Mouse (Mus musculus) forebrain, postnatal 0 days (tissue): ENCODE measurements at regions not wholly inside any gene's neighbourhood (a gene's known extent, or its start where the extent isn't known, plus 50 kb on each side); places are given as distances from the start of the nearest gene placed in this dataset.

Source experiments
- ATAC-seq: fragments of 200-750 bp; cut with Nextera tagmentation; 2 replicates; pipeline ENCODE4 v1.8.0; 2017; ENCODE audit warnings: mild to moderate bottlenecking, moderate library complexity
- DNase-seq: peaks from one replicate; pipeline ENCODE4 v3.0.0-alpha.2; 2015
- H3K27ac ChIP-seq: fragments of 300-500 bp; sonication (generic); 2 replicates; pipeline ENCODE4 v1.5.1; 2014; ENCODE audit warnings: low read depth, mild to moderate bottlenecking, antibody characterized with exemption, low read length, moderate library complexity, mixed read lengths
- H3K27me3 ChIP-seq: fragments of 300-500 bp; sonication (generic); 2 replicates; pipeline ENCODE4 v1.6.1; 2014; ENCODE audit warnings: mild to moderate bottlenecking, low read length, mixed read lengths; ENCODE audit not compliant: insufficient read depth
- H3K36me3 ChIP-seq: fragments of 300-500 bp; sonication (generic); 2 replicates; pipeline ENCODE4 v1.6.1; 2014; ENCODE audit warnings: mild to moderate bottlenecking, moderate library complexity; ENCODE audit not compliant: insufficient read depth
- H3K4me1 ChIP-seq: fragments of 300-500 bp; sonication (generic); 2 replicates; pipeline ENCODE4 v1.6.1; 2014; ENCODE audit warnings: antibody characterized with exemption; ENCODE audit not compliant: insufficient read depth
- H3K4me2 ChIP-seq: fragments of 300-500 bp; sonication (generic); 2 replicates; pipeline ENCODE4 v1.6.1; 2014; ENCODE audit warnings: low read depth, mild to moderate bottlenecking, moderate library complexity
- H3K4me3 ChIP-seq: fragments of 300-500 bp; sonication (generic); 2 replicates; pipeline ENCODE4 v1.5.1; 2014; ENCODE audit warnings: low read depth, low read length, mixed read lengths
- H3K9ac ChIP-seq: fragments of 300-500 bp; sonication (generic); 2 replicates; pipeline ENCODE4 v1.6.1; 2014; ENCODE audit warnings: mild to moderate bottlenecking
- H3K9me3 ChIP-seq: fragments of 300-500 bp; sonication (generic); 2 replicates; pipeline ENCODE4 v1.6.1; 2016; ENCODE audit warnings: low read length
- CTCF ChIP-seq: sonication (generic); IDR thresholded peaks from 2 replicates; pipeline ENCODE4 v1.5.1; 2016; ENCODE audit warnings: antibody characterized with exemption, control low read depth, low read depth
- WGBS: fragments of 180-500 bp; shearing (Covaris S2); extraction: QIAGEN DNeasy Blood & Tissue Kit; methylation state at CpG from one replicate; pipeline ENCODE4 v1.1.7; 2014; 5-methylcytosine and 5-hydroxymethylcytosine counted together

DNA sequence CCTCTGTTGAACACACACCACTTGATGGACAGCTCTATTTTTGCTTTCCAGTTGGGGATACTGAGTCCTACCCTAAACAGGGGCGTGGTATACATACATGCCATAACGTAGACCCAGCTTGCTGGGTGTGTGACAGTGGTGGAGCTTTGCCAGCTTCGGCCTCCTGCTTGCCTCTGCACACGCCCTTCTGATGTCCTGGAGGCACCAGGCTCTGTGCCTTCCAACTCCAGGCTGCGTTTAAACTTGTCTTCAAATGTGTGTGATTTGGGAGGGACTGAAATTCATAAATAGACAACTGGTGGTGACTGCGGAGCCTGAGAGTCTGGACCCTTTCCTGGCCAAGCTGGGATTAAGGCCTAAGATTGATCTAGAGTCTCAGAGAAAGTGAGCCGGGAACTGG, 56.9 kb upstream of the Slc38a2 start:
- H3K9me3 ChIP-seq = no peaks in the 10 kb centered on the region
- DNase-seq = no peak
- H3K36me3 ChIP-seq = no peaks in the 10 kb centered on the region
- TF ChIP-seq CTCF = no peak
- 65% methylated on average over 7 of the region's 7 CpGs for WGBS
- no peak overlapping the region; the same call in 1 of the 2 replicates for H3K27ac ChIP-seq
- no peak for ATAC-seq
- H3K4me2 ChIP-seq = no peak overlapping the region
- H3K9ac ChIP-seq = no peak overlapping the region
- H3K27me3 ChIP-seq = no peaks in the 10 kb centered on the region
- H3K4me3 ChIP-seq = no peak overlapping the region
- H3K4me1 ChIP-seq = no peaks in the 10 kb centered on the region

DNA sequence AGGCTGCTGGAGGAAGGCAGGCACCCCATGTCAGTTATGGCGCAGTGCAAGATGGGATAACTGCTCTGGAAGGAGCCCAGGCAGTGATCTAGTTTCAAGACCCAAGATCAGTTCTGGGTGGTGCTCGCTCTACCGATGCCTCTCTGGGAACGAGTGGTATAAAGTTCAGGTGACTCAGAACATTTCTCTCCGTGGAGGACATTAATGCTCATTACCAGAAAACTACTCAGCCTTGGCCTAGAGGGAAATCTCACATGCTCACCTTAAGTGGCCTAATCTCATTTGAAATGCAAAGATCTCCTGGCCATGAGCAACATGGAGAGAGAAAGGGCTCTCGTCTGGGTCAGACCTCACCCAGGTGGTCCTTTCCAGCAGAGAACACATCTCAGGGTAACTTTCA, 56.4 kb upstream of the Slc38a2 start:
- H3K4me2 ChIP-seq = no peak overlapping the region
- no peak overlapping the region for H3K27ac ChIP-seq
- no peak for ATAC-seq
- no peaks in the 10 kb centered on the region for H3K9me3 ChIP-seq
- H3K4me3 ChIP-seq = no peak overlapping the region
- no peaks in the 10 kb centered on the region for H3K27me3 ChIP-seq
- DNase-seq = no peak
- no peak overlapping the region for H3K9ac ChIP-seq
- TF ChIP-seq CTCF = no peak
- 80% methylated on average over 6 of the region's 6 CpGs for WGBS
- no peaks in the 10 kb centered on the region for H3K36me3 ChIP-seq
- no peaks in the 10 kb centered on the region for H3K4me1 ChIP-seq

DNA sequence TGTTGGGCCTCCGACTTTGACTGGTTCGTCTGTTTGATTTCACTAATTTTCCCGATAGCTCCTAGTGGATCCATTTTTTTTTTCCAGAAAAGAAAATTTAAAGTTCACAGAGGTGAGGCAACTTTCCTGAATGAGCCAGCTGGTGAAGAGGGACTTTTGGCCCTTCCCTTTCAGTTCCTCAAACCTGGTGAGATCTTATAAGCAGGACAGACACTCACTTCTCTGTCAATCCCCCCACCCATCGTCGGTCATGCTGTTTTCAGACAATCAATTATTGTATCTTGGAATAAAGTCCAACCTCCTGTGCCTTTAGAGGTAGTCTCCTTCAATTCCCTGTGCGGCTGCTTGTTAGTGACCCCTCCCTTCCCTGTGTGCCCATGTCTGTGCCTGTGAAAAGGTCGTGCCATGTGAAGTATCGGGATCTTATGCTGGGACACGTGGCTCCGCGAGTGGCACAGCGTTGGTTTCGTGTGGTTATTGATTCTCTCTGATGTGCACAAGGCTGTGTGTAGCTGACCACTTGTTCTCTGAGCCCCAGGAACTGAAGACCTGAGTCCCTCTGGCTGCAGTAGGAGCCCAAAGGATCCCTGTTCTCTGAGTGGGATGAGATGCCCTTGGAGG, 55.9 kb upstream of the Slc38a2 start:
- Histone ChIP-seq H3K4me1 (no peaks in the 10 kb centered on the region), H3K4me3 (no peak overlapping the region), H3K4me2 (no peak overlapping the region), H3K27ac (no peak overlapping the region), H3K36me3 (no peaks in the 10 kb centered on the region), H3K9me3 (no peaks in the 10 kb centered on the region), H3K9ac (no peak overlapping the region), H3K27me3 (no peaks in the 10 kb centered on the region)
- DNase-seq (no peak), ATAC-seq (no peak)
- 88% methylated on average over 13 of the region's 13 CpGs for WGBS
- TF ChIP-seq CTCF = no peak

DNA sequence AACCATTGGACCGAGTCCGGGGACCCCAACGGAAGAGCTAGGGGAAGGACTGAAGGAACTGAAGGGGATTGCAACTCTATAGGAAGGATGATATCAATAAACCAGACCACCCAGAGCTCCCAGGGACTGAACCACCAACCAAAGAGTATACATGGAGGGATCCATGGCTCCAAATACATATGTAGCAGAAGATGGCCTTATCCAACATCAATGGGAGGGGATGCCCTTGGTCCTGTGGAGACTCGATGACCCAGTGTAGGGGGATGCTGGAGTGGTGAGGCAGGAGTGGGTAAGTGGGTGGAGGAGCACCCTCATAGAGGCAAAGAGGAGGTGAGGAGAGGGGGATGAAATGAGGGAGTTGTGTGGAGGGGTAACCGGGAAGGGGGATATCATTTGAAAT, 54.5 kb upstream of the Slc38a2 start:
- ATAC-seq (no peak), DNase-seq (no peak)
- Histone ChIP-seq H3K4me3 (no peak overlapping the region), H3K9me3 (no peaks in the 10 kb centered on the region), H3K4me2 (no peak overlapping the region), H3K36me3 (no peaks in the 10 kb centered on the region), H3K4me1 (no peaks in the 10 kb centered on the region), H3K27ac (no peak overlapping the region), H3K27me3 (no peaks in the 10 kb centered on the region), H3K9ac (no peak overlapping the region)
- TF ChIP-seq CTCF = no peak
- 94% methylated on average over 5 of the region's 5 CpGs for WGBS

DNA sequence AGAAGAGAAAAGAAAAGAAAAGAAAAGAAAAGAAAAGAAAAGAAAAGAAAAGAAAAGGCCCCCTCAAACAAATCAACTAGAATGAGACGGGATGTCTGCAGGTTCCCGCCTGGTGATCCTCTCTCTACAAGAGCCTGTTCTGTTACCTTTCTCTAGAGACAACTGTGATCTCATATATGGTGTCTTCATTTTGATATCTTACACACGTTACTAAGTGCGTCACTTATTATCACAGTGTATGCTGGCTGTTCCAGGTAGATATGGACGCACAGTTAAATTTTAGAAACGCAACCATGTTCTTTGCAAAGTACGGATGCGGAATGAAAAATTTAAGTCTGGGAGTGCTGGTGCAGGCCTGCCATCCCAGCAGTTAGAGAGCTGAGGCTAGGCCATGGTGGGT, 53.2 kb upstream of the Slc38a2 start:
- no peak overlapping the region for H3K9ac ChIP-seq
- no peak for TF ChIP-seq CTCF
- WGBS = 95% methylated on average over 8 of the region's 8 CpGs
- H3K27ac ChIP-seq = no peak overlapping the region
- H3K36me3 ChIP-seq = no peaks in the 10 kb centered on the region
- no peaks in the 10 kb centered on the region for H3K9me3 ChIP-seq
- no peak overlapping the region for H3K4me2 ChIP-seq
- ATAC-seq (no peak), DNase-seq (no peak)
- no peaks in the 10 kb centered on the region for H3K4me1 ChIP-seq
- no peaks in the 10 kb centered on the region for H3K27me3 ChIP-seq
- H3K4me3 ChIP-seq = no peak overlapping the region

DNA sequence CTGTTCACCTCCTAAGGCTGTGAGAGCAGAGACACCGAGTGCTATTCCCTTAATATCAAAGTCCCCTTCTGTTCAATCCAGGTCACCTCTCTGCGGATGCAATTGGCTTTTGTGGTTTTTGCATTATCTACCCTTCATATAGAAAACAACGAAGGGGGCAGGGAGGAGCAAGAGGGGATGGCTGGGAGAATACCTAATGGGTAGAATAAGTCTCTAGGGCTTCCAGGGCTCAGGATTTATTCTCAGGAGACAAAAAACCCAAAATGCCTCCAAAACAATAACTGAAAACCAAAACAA, 52.5 kb upstream of the Slc38a2 start:
- no peak overlapping the region for H3K9ac ChIP-seq
- no peak overlapping the region for H3K4me2 ChIP-seq
- no peaks in the 10 kb centered on the region for H3K4me1 ChIP-seq
- TF ChIP-seq CTCF = no peak
- no peaks in the 10 kb centered on the region for H3K36me3 ChIP-seq
- no peak for DNase-seq
- 86% methylated on average over 3 of the region's 3 CpGs for WGBS
- no peak overlapping the region for H3K4me3 ChIP-seq
- no peaks in the 10 kb centered on the region for H3K27me3 ChIP-seq
- no peak overlapping the region for H3K27ac ChIP-seq
- no peak for ATAC-seq
- H3K9me3 ChIP-seq = no peaks in the 10 kb centered on the region

DNA sequence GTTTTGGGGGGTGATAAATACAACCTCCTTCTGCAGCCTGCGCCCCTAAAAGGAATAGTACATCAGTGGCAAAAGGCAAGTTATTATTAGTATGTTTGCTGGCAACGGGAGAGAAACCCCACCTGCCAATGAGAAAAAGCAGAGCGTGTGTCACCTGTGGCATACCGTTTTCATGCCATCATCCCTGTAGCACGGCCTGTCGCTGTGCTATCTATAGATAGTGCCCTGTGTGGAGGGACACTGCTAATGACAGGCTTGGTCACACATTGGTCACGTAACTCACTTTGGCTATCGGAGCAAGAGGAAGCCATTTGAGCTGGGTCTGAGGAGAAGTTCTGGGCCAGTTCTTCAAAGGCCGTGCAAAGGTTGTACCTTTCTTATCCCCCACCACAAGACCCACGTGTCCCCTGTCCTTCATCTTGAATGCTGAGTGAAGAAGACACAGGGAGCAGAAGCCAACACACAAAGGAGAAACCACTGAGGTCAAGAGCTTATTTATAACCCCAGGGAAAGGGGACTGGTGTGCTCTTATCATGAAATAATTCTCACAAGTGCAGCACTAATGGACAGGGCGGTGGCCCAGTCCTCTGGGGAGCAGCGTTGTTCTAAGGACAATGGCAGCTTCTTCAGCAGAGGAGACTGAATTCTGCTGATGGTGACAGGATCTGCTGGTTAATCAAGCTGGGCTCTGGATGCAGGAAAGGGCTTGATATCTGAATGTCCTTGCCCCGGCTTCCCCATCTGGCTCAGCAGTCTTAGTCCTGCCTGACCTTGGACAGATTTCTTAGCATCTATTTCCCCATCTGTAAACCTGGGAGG, 51.9 kb upstream of the Slc38a2 start:
- Histone ChIP-seq H3K36me3 (no peaks in the 10 kb centered on the region), H3K4me3 (no peak overlapping the region), H3K27ac (no peak overlapping the region), H3K9ac (no peak overlapping the region), H3K27me3 (no peaks in the 10 kb centered on the region), H3K4me1 (no peaks in the 10 kb centered on the region), H3K9me3 (no peaks in the 10 kb centered on the region), H3K4me2 (no peak overlapping the region)
- no peak for TF ChIP-seq CTCF
- DNase-seq (no peak), ATAC-seq (no peak)
- WGBS = 93% methylated on average over 13 of the region's 13 CpGs
